Mouse (Mus musculus) kidney, adult 11 months (tissue): ENCODE data around the gene H2-Q4.
"Not testable (repeated sequence)": the region's sequence is repeated elsewhere in the genome, so short reads cannot be mapped to it uniquely, and the experiment has no call there.

Source experiments
- DNase-seq: peaks from one replicate; pipeline ENCODE4 v3.0.0; 2022

The H2-Q4 gene

DNA sequence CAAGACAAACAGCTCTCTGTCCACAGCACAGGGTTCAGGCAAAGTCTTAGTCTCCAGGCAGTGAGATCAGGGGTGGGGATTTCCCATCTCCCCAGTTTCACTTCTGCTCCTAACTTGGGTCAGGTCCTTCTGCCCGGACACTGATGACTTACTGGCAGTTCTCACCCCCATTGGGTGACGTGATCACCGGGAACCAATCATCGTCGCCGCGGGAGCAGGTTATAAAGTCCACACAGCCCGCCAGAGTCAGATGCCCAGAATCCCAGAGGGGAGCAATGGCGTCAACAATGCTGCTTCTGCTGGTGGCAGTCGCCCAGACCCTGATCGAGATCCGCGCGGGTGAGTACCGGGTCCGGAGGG is at the start of gene H2-Q4:
Gene H2-Q4, plus strand, starts transcription at position 249 of the 360 bp plus-strand sequence.
- DNase-seq, result peak; percentile 94

DNA sequence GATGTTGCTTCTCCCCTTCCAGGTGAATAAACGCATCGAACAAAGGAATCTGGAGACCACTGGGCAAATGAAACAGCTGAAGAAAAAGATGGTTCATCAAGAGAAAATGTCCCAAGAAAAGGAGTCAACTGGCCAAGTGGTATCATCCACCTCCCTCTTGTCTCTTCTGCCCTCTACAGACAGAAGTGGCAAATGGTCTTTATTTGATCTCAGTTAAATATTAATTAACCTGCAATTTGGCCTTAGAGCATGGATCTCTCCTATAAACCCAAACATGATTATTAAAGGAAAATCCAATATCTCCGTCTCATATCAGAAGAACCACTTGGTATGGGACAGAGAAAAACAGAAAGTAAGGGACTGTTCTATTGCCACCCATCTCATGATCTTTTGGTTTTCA is 49.7 kb upstream of the H2-Q4 start:
- DNase-seq, result not testable (repeated sequence)

DNA sequence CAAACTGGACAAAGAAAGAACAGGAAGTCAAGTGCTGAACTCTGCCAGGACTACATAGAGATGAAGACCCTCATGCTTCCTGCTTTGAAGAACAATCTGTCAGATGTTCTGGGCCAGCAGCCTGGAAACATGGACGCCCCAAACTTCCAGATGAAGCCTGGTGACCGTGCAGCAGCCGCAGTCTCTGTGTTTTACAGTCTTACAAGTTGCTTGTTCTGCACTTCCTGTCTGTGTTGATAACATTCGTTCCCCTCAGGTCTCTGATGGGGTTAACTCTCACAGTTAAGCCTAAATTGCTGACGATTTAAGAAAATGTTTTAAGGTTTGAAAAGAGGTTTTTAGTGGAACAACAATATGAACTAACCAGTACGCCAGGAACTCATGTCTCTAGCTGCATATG is 47.9 kb upstream of the H2-Q4 start:
- not testable (repeated sequence) for DNase-seq

DNA sequence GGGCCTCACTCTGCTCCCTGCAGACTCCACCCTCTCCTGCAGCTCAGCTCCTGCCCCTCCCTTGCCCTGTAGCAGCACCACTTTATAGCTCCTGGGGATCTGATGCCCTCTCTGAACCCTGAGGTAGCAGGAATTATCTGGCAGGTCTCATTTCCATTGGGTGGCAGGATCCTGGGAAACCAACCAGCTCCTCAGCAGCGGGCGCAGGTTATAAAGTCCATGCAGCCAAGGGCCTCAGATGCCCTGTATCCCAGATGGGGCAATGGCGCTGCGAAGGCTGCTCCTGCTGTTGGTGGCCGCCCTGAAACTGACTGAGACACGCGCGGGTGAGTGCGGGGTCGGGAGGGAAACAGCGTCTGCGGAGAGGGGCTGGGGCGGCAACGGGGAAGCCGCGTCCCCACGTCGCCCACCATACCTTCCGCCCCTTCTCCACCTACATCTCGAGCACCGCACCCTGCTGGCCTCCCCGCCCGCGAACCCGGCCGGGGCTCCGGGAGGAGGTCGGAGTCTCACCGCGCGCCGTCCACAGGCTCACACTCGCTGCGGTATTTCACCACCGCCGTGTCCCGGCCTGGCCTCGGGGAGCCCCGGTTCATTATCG is 37.2 kb upstream of the H2-Q4 start, which contains the start of gene H2-Q2:
Gene H2-Q2, plus strand, starts transcription at position 172 of the 601 bp plus-strand sequence.
- peak; percentile 7 for DNase-seq

DNA sequence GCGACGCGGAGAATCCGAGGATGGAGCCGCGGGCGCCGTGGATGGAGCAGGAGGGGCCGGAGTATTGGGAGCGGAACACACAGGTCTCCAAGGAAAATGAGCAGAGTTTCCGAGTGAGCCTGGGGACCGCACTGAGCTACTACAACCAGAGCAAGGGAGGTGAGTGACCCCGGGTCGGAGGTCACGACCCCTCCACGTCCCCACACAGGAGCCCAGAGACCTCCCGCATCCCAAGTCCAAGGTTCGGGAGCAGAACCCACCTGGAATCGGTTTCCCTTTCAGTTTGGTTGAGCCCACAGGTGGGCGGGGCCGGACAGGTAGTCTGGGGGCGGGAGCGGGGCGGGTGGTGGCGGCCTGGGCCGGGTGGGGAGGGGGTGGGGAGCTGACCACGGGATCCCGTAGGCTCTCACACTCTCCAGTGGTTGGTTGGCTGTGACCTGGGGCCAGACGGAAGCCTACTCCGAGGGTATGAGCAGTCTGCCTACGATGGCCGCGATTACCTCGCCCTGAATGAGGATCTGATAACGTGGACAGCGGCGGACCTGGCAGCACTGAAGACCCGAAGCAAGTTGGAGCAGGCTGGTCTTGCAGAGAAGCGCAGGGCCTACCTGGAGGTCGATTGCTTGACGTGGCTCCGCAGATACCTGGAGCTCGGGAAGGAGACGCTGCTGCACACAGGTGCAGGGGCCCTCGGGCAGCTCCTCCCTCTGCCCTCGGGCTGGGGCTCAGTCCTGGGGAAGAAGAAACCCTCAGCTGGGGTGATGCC is 36.5 kb upstream of the H2-Q4 start:
- DNase-seq, result peak; percentile 13

DNA sequence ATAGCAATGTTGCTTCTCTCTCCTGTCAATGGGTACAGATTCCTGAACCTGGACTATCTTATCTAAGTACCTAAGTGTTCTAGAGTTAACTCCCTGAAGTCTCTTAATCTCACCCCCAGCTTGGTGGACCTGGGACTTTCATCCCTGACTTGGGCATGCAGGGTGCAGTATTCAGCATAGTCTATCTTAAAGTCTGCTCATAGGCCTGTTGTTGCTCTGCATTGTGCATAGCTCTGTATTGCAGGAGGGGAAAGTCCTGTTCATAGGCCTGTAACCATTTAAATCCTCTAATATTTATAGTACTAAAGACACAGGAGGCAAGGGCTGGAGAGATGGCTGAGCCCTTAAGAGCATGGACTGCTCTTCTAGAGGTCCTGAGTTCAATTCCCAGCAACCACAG is 31.8 kb upstream of the H2-Q4 start:
- DNase-seq, result not testable (repeated sequence)

DNA sequence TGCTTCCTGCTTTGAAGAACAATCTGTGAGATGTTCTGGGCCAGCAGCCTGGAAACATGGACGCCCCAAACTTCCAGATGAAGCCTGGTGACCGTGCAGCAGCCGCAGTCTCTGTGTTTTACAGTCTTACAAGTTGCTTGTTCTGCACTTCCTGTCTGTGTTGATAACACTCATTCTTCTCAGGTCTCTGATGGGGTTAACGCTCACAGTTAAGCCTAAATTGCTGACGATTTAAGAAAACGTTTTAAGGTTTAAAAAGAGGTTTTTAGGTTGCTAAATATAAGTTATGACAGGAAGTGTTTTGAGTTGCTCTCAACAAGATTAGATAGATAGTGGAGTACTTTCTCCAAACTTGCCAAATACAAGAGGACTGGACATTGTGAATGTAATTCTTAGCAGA is 26.1 kb upstream of the H2-Q4 start:
- DNase-seq, result not testable (repeated sequence)

DNA sequence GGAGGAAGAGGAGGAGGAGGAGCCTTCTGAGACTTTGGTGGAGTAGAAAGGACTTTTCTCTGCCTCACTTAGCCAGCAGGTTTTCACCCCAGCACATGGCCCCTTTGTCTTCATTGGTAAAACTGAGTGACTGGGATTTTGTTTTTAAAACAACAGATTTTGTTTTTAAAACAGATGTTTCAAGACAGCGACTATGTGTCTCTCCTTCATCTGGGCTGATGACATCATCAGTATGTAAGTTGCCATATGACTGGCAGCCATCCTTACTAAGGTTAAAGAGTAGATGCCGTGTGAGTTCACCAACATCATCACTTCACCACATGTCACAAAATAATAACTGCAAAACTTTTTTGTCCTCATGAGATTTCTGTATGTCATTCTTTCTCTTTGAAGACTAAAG is 25.3 kb upstream of the H2-Q4 start:
- DNase-seq, result no peak

DNA sequence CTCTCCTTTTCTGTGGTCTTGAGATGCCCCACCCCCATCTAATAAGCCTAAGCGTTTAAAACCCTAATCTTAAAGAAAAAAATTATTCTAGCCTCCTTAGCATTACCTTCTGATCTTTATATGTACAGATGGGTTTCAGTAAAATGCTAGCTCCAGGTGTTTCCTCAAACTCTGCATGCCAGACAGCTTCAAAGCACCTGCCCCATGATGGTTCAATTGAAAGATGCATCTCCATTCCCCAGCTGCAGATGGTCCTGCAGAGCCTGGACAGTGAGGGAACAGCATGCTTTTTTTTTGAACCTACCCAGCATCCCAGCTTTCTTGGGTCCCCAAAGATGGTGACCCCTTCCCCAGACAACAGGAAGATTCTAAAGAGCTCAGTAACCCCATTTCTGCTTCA is 22.3 kb upstream of the H2-Q4 start:
- no peak for DNase-seq

DNA sequence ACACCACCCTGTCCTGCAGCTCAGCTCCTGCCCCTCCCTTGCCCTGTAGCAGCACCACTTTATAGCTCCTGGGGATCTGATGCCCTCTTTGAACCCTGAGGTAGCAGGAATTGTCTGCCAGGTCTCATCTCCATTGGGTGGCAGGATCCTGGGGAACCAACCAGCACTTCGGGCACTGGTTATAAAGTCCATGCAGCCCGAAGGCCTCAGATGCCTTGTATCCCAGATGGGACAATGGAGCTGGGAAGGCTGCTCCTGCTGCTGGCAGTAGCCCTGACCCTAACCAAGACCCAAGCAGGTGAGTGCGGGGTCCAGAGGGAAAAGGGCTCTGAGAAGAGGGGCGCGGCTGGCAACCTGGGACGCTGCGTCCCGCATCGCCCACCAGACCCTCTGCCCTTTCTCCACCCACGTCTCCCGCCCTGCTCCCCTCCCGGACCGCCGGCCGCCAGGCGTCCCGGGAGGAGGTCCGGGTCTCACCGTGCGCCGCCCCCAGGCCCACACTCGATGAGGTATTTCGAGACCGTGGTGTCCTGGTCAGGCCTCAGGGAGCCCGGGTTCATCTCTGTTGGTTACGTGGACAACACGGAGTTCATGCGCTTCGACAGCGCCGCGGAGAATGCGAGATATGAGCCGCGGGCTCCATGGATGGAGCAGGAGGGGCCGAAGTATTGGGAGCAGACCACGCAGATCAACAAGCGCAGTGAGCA is 20.5 kb upstream of the H2-Q4 start:
- no peak for DNase-seq

DNA sequence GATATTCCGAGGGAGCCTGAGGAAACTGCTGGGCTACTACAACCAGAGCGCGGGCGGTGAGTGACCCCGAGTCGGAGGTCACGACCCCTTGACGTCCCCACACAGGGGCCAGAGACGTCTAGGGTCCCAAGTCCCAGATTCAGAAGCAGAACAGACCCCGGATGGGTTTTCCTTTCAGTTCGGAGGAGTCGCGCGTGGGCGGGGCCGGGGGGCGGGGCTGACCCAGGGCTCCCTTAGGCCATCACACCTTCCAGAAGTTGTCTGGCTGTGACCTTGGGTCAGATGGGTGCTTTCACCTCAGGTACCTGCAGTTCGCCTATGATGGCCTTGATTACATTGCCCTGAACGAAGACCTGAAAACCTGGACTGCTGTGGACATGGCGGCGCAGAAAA is 20.0 kb upstream of the H2-Q4 start:
- no peak for DNase-seq

DNA sequence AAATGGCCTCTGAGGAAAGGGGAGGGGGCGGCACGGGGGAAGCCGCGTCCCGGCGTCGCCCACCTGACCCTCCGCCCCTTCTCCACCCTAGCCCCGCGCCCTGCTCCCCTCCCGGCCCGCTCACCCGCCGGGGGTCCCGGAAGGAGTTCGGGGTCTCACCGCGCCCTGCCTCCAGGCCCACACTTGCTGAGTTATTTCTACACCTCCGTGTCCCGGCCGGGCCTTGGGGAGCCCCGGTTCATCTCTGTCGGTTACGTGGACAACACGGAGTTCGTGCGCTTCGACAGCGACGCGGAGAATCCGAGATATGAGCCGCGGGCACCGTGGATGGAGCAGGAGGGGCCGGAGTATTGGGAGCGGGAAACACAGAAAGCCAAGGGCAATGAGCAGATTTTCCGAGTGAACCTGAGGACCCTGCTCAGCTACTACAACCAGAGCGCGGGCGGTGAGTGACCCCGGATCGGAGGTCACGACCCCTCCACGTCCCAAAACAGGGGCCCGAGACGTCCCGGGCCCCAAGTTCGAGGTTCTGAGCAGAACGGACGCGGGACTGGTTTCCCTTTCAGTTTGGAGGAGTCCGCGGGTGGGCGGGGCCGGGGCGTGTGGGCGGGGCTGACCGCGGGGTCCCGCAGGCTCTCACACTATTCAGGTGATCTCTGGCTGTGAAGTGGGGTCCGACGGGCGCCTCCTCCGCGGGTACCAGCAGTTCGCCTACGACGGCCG is 473 bp downstream of the H2-Q4 start:
- peak; percentile 39 for DNase-seq

DNA sequence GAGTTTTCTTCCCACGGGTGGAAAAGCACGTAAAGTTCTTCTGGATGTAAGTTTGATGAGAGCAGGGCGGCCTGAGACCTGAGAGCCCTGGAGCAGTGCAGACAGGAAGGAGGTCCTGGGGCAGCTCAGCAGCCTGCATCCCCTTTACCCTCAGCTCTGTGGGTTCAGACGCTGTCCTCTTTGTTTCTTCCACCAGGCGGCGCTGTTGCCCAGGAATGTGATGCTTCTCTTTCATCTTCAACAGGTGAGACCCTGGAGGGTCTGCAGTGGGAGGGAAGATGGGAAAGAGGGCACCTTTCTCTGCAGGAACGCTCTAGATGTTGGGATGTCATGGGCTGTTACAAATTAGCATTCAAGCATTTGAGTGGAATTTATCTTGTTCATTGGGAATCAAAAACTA is 10.4 kb downstream of the H2-Q4 start:
- DNase-seq, result not testable (repeated sequence)

DNA sequence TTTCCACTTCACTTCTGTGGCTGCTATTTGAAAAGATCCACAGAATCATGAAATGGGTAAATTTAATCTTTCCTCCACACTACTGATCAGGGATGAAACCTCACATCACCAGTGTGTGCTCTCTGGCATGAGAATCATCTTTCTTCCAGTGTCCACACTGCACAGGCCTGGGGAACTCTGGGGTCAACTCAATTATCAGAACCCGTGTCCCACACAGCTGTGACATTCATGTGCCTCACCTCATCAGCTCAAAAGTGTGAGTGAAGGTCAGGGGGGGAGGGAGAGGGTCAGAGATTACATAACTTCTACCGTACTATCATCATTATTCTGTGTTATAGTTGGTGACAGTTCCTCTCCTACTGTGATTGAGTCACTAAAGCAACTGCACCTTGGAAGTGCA is 13.3 kb downstream of the H2-Q4 start:
- DNase-seq, result not testable (repeated sequence)

DNA sequence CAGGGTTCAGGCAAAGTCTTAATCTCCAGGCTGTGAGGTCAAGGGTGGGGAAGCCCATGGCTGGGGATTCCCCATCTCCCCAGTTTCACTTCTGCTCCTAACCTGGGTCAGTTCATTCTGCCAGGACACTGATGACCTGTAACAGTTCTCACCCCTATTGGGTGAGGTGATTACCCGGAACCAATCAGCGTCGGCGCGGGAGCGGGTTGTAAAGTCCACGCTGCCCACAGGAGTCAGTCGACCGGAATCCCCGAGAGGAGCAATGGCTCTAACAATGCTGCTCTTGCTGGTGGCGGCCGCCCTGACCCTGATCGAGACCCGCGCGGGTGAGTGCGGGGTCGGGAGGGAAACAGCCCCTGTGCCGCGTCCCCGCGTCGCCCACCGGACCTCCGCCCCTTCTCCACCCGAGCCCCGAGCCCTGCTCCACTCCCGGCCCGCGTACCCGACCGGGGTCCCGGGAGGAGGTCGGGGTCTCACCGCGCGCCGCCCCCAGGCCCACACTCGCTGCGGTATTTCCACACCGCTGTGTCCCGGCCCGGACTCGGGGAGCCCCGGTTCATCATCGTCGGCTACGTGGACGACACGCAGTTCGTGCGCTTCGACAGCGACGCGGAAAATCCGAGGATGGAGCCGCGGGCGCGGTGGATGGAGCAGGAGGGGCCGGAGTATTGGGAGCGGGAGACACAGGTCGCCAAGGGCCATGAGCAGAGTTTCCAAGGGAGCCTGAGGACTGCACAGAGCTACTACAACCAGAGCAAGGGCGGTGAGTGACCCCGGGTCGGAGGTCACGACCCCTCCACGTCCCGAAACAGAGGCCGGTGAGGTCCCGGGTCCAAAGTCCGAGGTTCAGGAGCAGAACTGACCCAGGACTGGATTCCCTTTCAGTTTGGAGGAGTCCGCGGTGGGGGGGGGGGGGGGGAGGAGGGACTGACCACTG is 14.7 kb downstream of the H2-Q4 start:
- DNase-seq, result peak; percentile 31

DNA sequence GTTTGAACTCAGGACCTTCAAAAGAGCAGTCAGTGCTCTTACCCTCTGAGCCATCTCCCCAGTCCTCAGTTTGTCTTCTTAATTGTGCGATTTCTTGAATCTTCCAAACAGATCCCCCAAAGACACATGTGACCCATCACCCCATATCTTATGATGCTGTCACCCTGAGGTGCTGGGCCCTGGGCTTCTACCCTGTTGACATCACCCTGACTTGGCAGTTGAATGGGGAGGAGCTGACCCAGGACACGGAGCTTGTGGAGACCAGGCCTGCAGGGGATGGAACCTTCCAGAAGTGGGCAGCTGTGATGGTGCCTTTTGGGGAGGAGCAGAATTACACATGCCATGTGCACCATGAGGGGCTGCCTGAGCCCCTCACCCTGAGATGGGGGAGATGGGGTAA is 17.5 kb downstream of the H2-Q4 start:
- not testable (repeated sequence) for DNase-seq

DNA sequence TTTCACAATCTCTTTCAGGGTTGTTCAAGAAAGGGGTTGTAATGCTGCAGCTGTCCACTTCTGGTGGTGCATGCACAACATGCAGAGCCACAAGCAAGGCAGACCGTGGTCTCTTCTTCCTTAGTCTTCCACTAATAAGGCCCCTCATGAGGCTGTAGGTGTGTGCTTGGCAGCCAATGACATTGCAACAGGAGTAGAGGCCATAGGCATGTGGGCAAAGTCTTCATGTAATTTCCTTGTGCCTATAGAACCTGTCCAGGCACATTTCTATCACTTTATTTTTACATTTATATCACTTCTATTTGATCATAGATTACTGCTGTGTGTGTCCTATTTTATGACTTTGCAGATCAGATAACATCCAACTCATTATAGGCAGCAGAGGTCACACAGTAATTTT is 33.6 kb downstream of the H2-Q4 start:
- DNase-seq, result not testable (repeated sequence)

DNA sequence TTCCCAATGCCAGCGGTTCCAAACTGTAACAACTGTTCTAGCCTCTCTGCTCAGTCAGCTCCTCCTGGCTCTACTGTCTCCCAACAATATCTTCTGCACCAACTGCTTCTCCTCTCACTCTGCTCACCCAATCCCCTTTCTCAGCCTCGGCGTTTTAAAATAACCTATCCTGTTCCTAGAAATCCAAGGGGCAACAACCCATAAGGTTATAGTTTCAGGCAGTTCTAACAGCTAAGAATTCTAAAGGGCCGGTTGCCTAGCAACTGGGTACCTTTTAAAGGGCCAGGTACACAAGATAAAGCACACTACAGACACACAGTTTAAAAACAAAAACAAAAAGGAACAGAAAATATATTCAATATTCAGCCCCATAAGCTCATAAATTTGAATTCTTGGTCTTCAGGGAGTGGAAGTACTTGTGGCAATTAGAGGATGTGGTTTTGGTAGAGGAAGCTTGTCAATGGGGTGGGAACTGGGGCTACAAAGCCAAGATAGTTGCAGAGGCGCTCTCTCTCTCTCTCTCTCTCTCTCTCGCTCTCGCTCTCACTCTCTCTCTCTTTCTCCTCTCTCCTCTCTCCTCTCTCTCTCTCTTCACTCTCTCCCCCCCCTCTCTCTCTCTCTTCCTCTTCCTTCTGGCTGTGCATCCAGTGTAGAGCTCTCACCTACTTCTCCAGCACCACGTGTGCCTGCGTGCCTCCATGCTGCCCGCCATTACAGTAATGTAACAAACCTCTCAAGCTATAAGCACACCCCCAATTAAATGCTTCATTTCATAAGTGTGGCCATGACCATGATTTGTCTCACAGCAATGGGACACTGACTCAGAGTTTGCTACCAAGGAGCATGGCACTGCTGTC is 36.1 kb downstream of the H2-Q4 start:
- not testable (repeated sequence) for DNase-seq

DNA sequence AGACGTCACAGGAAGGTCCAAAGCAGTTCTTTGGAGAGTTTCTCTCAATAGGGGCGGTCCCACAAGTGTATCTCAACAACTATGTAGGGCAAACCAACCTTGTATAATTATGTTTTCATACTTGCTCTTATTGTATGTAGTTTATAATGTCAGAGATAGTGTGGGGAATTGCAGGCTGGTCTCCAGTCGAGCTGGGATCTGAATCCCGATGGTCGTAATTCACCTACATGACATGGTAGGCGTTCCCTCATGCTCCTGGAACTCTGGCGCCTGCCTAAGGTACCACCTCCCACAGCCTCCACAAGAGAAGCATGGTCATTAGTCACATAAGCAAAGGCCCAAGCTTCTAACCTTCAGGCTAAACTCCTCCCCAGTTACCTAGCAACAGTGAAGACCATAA is 39.4 kb downstream of the H2-Q4 start:
- DNase-seq, result no peak

DNA sequence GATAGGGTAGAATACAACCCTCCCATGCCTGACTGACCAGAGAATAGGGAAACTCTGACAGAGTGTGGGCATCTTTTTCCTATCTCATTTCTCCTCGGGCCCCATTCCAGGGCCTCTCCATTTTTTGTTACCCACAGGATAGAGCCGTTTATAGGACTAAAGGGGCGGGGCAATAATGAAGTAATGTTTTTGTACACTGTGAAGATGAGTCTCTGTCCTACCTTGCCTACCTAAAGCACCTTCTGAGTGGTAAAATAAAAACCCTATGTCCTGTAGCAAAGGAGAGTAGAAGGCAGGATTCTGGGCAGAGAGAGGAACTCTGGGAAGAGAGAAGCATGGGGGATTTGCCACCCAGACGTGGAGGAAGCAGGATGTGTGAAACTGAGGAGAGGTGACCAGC is 40.1 kb downstream of the H2-Q4 start:
- not testable (repeated sequence) for DNase-seq

DNA sequence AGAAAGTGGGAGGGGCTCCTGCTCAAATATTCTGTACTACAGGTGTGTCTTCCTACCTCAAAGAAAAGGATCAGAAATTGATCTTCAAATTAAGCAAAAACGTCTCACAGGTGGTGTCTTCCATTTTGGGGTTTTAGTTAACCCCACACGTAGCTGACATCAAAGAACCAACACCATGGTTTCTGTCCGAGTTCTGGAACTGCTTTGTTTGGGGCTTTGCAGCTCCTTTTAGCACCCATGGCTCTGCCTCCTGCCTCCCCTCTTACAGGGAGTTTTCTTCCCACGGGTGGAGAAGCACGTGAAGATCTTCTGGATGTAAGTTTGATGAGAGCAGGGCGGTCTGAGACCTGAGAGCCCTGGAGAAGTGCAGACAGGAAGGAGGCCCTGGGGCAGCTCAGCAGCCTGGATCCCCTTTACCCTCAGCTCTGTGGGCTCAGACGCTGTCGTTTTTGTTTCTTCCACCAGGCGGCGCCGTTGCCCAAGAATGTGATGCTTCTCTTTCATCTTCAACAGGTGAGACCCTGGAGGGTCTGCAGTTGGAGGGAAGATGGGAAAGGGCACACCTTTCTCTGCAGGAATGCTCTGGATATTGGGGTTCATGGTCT is 40.9 kb downstream of the H2-Q4 start:
- DNase-seq, result not testable (repeated sequence)
